Mouse (Mus musculus): ENCODE results near the gene Gm28079.
"Not testable (repeated sequence)": the region's sequence is repeated elsewhere in the genome, so short reads cannot be mapped to it uniquely, and the experiment has no call there.

The Gm28079 gene

GRCm38 (mm10) chrY:70014799-70015198, at the start of gene Gm28079:
Gene Gm28079 (minus strand): TSS chrY:70014899.
- DNase-seq: not testable (repeated sequence)
